Mouse (Mus musculus): ENCODE results near the gene Taf11.

- no peak for TF ChIP-seq EP300 (IDR thresholded peaks at IDR 0.05; ENCODE audit: low read depth)
- no peak for TF ChIP-seq CTCF (IDR thresholded peaks at IDR 0.05; ENCODE audit: low read depth)
These were observed 1.7 kb upstream of the Taf11 start for GRCm38 (mm10) chr17:27911371-27911770.
